In genomic region chr12:85110698-85111592, GRCm38 (mm10) we compare ENCODE assay signal across 8 mouse cellular contexts. TPM values are rescaled to one million over a fixed set of nuclear protein-coding genes. Genes with fewer than 3 reads are reported as not detected.
A peak's percentile ranks its signal among the peaks of the same experiment; 100 is the strongest.
DNase-seq lines count a peak whose midpoint lies in the region; ATAC-seq and TF ChIP-seq lines count a peak whose summit lies in the region.

Gene Prox2 (minus strand): TSS chr12:85110759.
Gene Dlst (plus strand): TSS chr12:85110833.

- under 1% methylated on average over 83 of the region's 83 CpGs for WGBS in embryonic facial prominence, embryonic 13.5 days
- WGBS in heart, adult 2 months = under 1% methylated on average over 83 of the region's 83 CpGs
- under 1% methylated on average over 83 of the region's 83 CpGs for WGBS in limb, embryonic 12.5 days
- under 1% methylated on average over 83 of the region's 83 CpGs for WGBS in midbrain, embryonic 14.5 days

- H3K9ac ChIP-seq in embryonic facial prominence, embryonic 13.5 days = peak within 1 kb of the TSS; percentile 93
- peak within 1 kb of the TSS; percentile 96 for H3K9ac ChIP-seq in heart, adult 2 months (ENCODE audit: low read depth, low read length)
- peak within 1 kb of the TSS; percentile 96 for H3K9ac ChIP-seq in limb, embryonic 12.5 days (replicated peaks)
- H3K9ac ChIP-seq in midbrain, embryonic 14.5 days (replicated peaks; ENCODE audit: low read length) = peak within 1 kb of the TSS; percentile 92

- H3K27me3 ChIP-seq in embryonic facial prominence, embryonic 13.5 days = no peaks in the 10 kb centered on the region
- no peaks in the 10 kb centered on the region for H3K27me3 ChIP-seq in heart, adult 2 months (ENCODE audit: control insufficient read depth, insufficient read depth, low read length)
- H3K27me3 ChIP-seq in limb, embryonic 12.5 days = no peaks in the 10 kb centered on the region
- no peaks in the 10 kb centered on the region for H3K27me3 ChIP-seq in midbrain, embryonic 14.5 days (ENCODE audit: control insufficient read depth, insufficient read depth, low read length)

- peak within 1 kb of the TSS; percentile 92 for H3K27ac ChIP-seq in embryonic facial prominence, embryonic 13.5 days
- peak within 1 kb of the TSS; percentile 97 for H3K27ac ChIP-seq in heart, adult 2 months
- H3K27ac ChIP-seq in limb, embryonic 12.5 days = peak within 1 kb of the TSS; percentile 87
- peak within 1 kb of the TSS; percentile 82 for H3K27ac ChIP-seq in midbrain, embryonic 14.5 days (replicated peaks; ENCODE audit: low read depth, low read length)

- peaks cover 11% of the 10 kb centered on the region for H3K36me3 ChIP-seq in embryonic facial prominence, embryonic 13.5 days
- H3K36me3 ChIP-seq in heart, adult 2 months (ENCODE audit: control insufficient read depth, insufficient read depth, low read length) = peaks cover 30% of the 10 kb centered on the region
- H3K36me3 ChIP-seq in limb, embryonic 12.5 days = peaks cover 18% of the 10 kb centered on the region
- no peaks in the 10 kb centered on the region; the same call in 1 of the 2 replicates for H3K36me3 ChIP-seq in midbrain, embryonic 14.5 days (ENCODE audit: control insufficient read depth, insufficient read depth, low read length)

- DNase-seq in 416B (ENCODE audit: low read depth) = peak; percentile 84
- peak; percentile 76 to 79 for DNase-seq in adrenal gland, postnatal 4 days (ENCODE audit: low spot score in 2 of 2)
- peak; percentile 92 to 94 for DNase-seq in heart, adult 2 months
- DNase-seq in kidney, adult 8-10 months = peak; percentile 79 to 86
- peak; percentile 94 for DNase-seq in midbrain, embryonic 14.5 days
- peak; percentile 87 for DNase-seq in spleen, adult 12 weeks (ENCODE audit: low spot score)

- TF ChIP-seq POLR2A in heart, adult 2 months (IDR thresholded peaks at IDR 0.05; ENCODE audit: insufficient read depth, low read depth, low read length) = peak; percentile 87

- intact Hi-C loops in heart, adult 2 months (cut with DNase I) = no loop called here

- H3K4me2 ChIP-seq in embryonic facial prominence, embryonic 13.5 days = peak within 1 kb of the TSS; percentile 78
- H3K4me2 ChIP-seq in limb, embryonic 12.5 days = peak within 1 kb of the TSS; percentile 91
- H3K4me2 ChIP-seq in midbrain, embryonic 14.5 days (ENCODE audit: low read length) = peak within 1 kb of the TSS; percentile 90

- ATAC-seq in embryonic facial prominence, embryonic 13.5 days (ENCODE audit: insufficient number of reproducible peaks, insufficient read depth, low FRiP score, low TSS enrichment, low read depth) = peak; percentile 82
- peak; percentile 90 for ATAC-seq in limb, embryonic 12.5 days (ENCODE audit: insufficient number of reproducible peaks, insufficient read depth, low FRiP score, low TSS enrichment, low read depth)
- ATAC-seq in midbrain, embryonic 14.5 days (ENCODE audit: low FRiP score, low TSS enrichment) = peak; percentile 93

- H3K4me1 ChIP-seq in embryonic facial prominence, embryonic 13.5 days = peaks cover 42% of the 10 kb centered on the region
- H3K4me1 ChIP-seq in heart, adult 2 months (ENCODE audit: control insufficient read depth, insufficient read depth, low read length) = peaks cover 17% of the 10 kb centered on the region
- H3K4me1 ChIP-seq in limb, embryonic 12.5 days (replicated peaks) = peaks cover 33% of the 10 kb centered on the region
- peaks cover 22% of the 10 kb centered on the region for H3K4me1 ChIP-seq in midbrain, embryonic 14.5 days (ENCODE audit: control insufficient read depth, insufficient read depth, low read length)

- H3K4me3 ChIP-seq in embryonic facial prominence, embryonic 13.5 days = peak within 1 kb of the TSS; percentile 89
- peak within 1 kb of the TSS; percentile 89 for H3K4me3 ChIP-seq in heart, adult 2 months
- peak within 1 kb of the TSS; percentile 99 for H3K4me3 ChIP-seq in limb, embryonic 12.5 days (replicated peaks)
- H3K4me3 ChIP-seq in midbrain, embryonic 14.5 days (replicated peaks; ENCODE audit: low read depth, low read length) = peak within 1 kb of the TSS; percentile 100

- TF ChIP-seq CTCF in heart, adult 2 months (IDR thresholded peaks at IDR 0.05) = 0 out of 2 replicates have a peak, but pooled peaks have one; percentile 2

- TF ChIP-seq EP300 in heart, adult 2 months (IDR thresholded peaks at IDR 0.05; ENCODE audit: insufficient read depth, low read depth, low read length) = no peak

- peaks cover 5% of the 10 kb centered on the region for H3K79me2 ChIP-seq in heart, adult 2 months (replicated peaks; ENCODE audit: control insufficient read depth, insufficient read depth, low read length)

- no peaks in the 10 kb centered on the region for H3K9me3 ChIP-seq in embryonic facial prominence, embryonic 13.5 days
- no peaks in the 10 kb centered on the region for H3K9me3 ChIP-seq in limb, embryonic 12.5 days
- H3K9me3 ChIP-seq in midbrain, embryonic 14.5 days (ENCODE audit: control insufficient read depth, low read length) = no peaks in the 10 kb centered on the region

RNA-seq across cellular contexts. Expression of gene Prox2, which starts in this region (rescaled TPM):
- total RNA-seq in adrenal gland, postnatal 4 days (2021) = 1 to 10 TPM; 4.8 to 5.5 TPM
- polyA plus RNA-seq in embryonic facial prominence, embryonic 13.5 days (2015; fragmentation: Nextera tagmentation; extraction: Ambion mirVana) = 2.9 and 3.7 TPM in 2 replicates
- 1 to 10 TPM; 1.2 to 1.5 TPM for total RNA-seq in heart, adult 2 months (2021)
- 1.1 and 1.7 TPM in 2 replicates for polyA plus RNA-seq in heart, adult 2 months (2012; rRNA removed)
- 3.0 and 4.2 TPM in 2 replicates for polyA plus RNA-seq in limb, embryonic 12.5 days (2016; fragmentation: Nextera tagmentation; extraction: Ambion mirVana)
- polyA plus RNA-seq in midbrain, embryonic 14.5 days (2014; fragmentation: Nextera tagmentation; extraction: Ambion mirVana) = 1.7 and 2.1 TPM in 2 replicates

RNA-seq across cellular contexts. Expression of gene Dlst, which starts in this region (rescaled TPM):
- total RNA-seq in adrenal gland, postnatal 4 days (2021) = 100 to 1,000 TPM; 294 to 319 TPM
- polyA plus RNA-seq in embryonic facial prominence, embryonic 13.5 days (2015; fragmentation: Nextera tagmentation; extraction: Ambion mirVana) = 108 and 109 TPM in 2 replicates
- 100 to 1,000 TPM; 668 to 715 TPM for total RNA-seq in heart, adult 2 months (2021)
- 423 and 709 TPM in 2 replicates for polyA plus RNA-seq in heart, adult 2 months (2012; rRNA removed)
- 113 and 115 TPM in 2 replicates for polyA plus RNA-seq in limb, embryonic 12.5 days (2016; fragmentation: Nextera tagmentation; extraction: Ambion mirVana)
- 67.9 and 98.0 TPM in 2 replicates for polyA plus RNA-seq in midbrain, embryonic 14.5 days (2014; fragmentation: Nextera tagmentation; extraction: Ambion mirVana)

Comparison
In these comparisons a context has a peak if more than half of its experiments do, and no peak if none do; other contexts are left out.
1. Peak in every context shown above with its lines: DNase-seq, ATAC-seq, H3K4me3 ChIP-seq and H3K27ac ChIP-seq.